Mouse (Mus musculus) neural tube, embryonic 12.5 days (tissue): ENCODE results near the gene Sult2a7. TPM values are rescaled to one million over a fixed set of nuclear protein-coding genes. Genes with fewer than 3 reads are reported as not detected.

Experiments
- ATAC-seq: fragments of 200-750 bp; cut with Nextera tagmentation; 2 replicates; pipeline ENCODE4 v1.8.0; 2017; ENCODE audit warnings: low read depth, mild to moderate bottlenecking, moderate TSS enrichment, moderate library complexity; ENCODE audit not compliant: low FRiP score
- H3K27ac ChIP-seq: fragments of 300-500 bp; sonication (generic); 2 replicates; pipeline ENCODE4 v1.5.1; 2016
- H3K27me3 ChIP-seq: fragments of 300-500 bp; sonication (generic); replicated peaks from 2 replicates; pipeline ENCODE4 v1.6.1; 2016; ENCODE audit warnings: mild to moderate bottlenecking
- H3K36me3 ChIP-seq: fragments of 300-500 bp; sonication (generic); 2 replicates; pipeline ENCODE4 v1.6.1; 2016; ENCODE audit warnings: mild to moderate bottlenecking
- H3K4me1 ChIP-seq: fragments of 300-500 bp; sonication (generic); 2 replicates; pipeline ENCODE4 v1.6.1; 2016
- H3K4me2 ChIP-seq: fragments of 300-500 bp; sonication (generic); replicated peaks from 2 replicates; pipeline ENCODE4 v1.6.1; 2016; ENCODE audit warnings: mild to moderate bottlenecking
- H3K4me3 ChIP-seq: fragments of 300-500 bp; sonication (generic); 2 replicates; pipeline ENCODE4 v1.5.1; 2016
- H3K9ac ChIP-seq: fragments of 300-500 bp; sonication (generic); 2 replicates; pipeline ENCODE4 v1.6.1; 2016; ENCODE audit warnings: mild to moderate bottlenecking
- H3K9me3 ChIP-seq: fragments of 300-500 bp; sonication (generic); 2 replicates; pipeline ENCODE4 v1.6.1; 2016; ENCODE audit warnings: mild to moderate bottlenecking
- WGBS: fragments of 180-500 bp; shearing (Covaris S2); methylation state at CpG from one replicate; pipeline ENCODE4 v1.1.7; 2016; 5-methylcytosine and 5-hydroxymethylcytosine counted together
- polyA plus RNA-seq: library from polyadenylated mRNA; unstranded; fragments of >200 nt; fragmentation: Nextera tagmentation; extraction: Ambion mirVana; gene quantifications from 2 replicates; pipeline ENCODE4 v1.2.1, GENCODE M21; 2016

Gene Sult2a7
- polyA plus RNA-seq: not detected in 2 replicates

DNA sequence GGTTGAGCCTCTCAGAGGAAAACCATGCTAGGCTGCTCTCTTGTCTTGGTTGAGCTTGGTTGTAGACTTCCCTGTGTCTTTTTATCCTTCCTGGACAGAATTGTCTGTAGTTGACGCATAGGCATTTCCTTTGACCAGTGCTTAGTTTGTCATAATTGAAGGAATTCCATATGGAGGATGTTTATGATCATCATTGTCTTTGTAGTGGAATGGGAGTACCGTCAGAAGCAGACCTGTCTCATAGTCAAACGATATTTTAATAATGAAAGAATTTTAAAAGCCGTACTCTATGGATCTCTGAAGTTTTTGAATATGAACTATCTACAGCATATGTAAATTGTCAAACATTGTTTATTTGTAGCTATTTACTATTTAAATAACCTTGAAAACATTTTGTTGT lies at the start of gene Sult2a7:
Gene Sult2a7 (minus strand): TSS at position 101 of the 400 bp plus-strand sequence.
- 88% methylated on average over 4 of the region's 4 CpGs for WGBS

DNA sequence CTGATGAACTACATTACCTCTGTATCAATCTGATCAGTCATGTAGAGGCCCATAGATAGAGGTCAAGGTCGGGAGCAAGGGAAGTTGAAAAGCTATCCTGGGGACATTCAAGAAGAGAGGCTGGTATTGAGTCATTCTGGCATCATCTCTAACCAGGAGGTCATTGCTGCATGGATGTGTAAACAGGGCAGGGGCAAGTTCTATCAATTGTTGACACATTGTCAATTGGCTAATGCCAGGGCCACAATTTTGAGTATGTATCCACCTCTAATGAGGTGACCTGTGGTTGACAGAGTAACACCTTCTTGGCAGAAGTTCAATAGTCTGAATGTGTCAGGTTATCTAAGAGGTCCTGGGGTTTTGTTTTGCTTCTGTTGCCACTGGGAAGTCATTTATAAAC lies 31.2 kb upstream of the Sult2a7 start:
- WGBS: 66% methylated on average over 1 of the region's 1 CpGs
- Histone ChIP-seq H3K9me3 (peaks cover 32% of the 10 kb centered on the region), H3K9ac (no peak overlapping the region), H3K4me2 (no peak overlapping the region), H3K36me3 (no peaks in the 10 kb centered on the region), H3K27me3 (no peaks in the 10 kb centered on the region), H3K27ac (no peak overlapping the region), H3K4me1 (no peaks in the 10 kb centered on the region), H3K4me3 (no peak overlapping the region)
- no peak for ATAC-seq

More for the DNA sequence above, at the start of gene Sult2a7:
- no peaks in the 10 kb centered on the region for H3K4me1 ChIP-seq
- no peak within 1 kb of the TSS for H3K27ac ChIP-seq
- H3K27me3 ChIP-seq: no peaks in the 10 kb centered on the region
- no peak within 1 kb of the TSS for H3K9ac ChIP-seq
- peaks cover 12% of the 10 kb centered on the region; the same call in 1 of the 2 replicates for H3K9me3 ChIP-seq
- H3K4me2 ChIP-seq: no peak within 1 kb of the TSS
- no peak within 1 kb of the TSS for H3K4me3 ChIP-seq
- no peaks in the 10 kb centered on the region for H3K36me3 ChIP-seq
- no peak for ATAC-seq

DNA sequence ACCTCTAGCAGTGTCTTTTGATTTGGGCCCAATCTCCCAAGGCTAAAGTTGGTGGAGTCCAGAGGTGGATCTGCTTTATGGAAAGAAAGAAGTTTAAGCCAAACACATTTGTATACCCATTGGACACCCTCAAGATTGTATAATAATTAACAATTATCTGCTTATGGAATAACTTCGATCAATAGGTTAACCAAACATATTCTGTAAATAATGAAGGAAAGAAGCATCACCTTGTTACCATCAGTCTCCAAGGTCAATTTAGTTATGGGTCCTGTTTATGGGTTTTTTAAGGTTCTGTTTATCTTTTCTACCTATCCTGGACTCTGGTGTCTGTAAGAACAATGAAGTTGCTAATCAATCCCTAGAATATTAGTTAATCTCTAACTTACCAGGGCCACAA lies 28.6 kb upstream of the Sult2a7 start:
- H3K9ac ChIP-seq: no peak overlapping the region
- no peak overlapping the region for H3K27ac ChIP-seq
- peaks cover 43% of the 10 kb centered on the region for H3K9me3 ChIP-seq
- H3K27me3 ChIP-seq: no peaks in the 10 kb centered on the region
- no peak overlapping the region for H3K4me2 ChIP-seq
- H3K4me3 ChIP-seq: no peak overlapping the region
- ATAC-seq: no peak
- no peaks in the 10 kb centered on the region for H3K36me3 ChIP-seq
- no peaks in the 10 kb centered on the region for H3K4me1 ChIP-seq
- WGBS: 90% methylated on average over 1 of the region's 1 CpGs

DNA sequence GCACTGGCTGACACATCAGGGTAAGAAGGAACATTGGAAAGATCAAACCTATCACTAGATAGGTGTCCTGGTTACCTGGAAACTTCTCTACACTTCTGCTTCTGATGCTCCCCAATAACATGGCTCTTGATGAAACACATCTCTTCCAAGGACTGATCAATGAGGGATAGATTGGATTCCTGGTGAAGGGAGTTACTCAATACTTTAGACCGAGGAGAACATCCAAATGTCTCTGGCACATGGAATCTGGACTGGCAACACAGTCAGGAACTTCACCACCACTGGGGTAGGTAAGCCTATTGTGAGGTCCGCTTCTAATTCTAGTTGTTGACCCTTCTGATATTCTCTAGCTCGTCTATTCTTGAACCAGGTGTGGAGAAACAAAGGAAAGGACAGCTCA lies 24.3 kb upstream of the Sult2a7 start:
- no peaks in the 10 kb centered on the region for H3K27me3 ChIP-seq
- H3K9me3 ChIP-seq: peaks cover 43% of the 10 kb centered on the region
- 78% methylated on average over 3 of the region's 3 CpGs for WGBS
- no peak overlapping the region for H3K4me2 ChIP-seq
- no peak overlapping the region for H3K27ac ChIP-seq
- no peak for ATAC-seq
- no peaks in the 10 kb centered on the region for H3K36me3 ChIP-seq
- H3K4me3 ChIP-seq: no peak overlapping the region
- H3K9ac ChIP-seq: no peak overlapping the region
- H3K4me1 ChIP-seq: no peaks in the 10 kb centered on the region

DNA sequence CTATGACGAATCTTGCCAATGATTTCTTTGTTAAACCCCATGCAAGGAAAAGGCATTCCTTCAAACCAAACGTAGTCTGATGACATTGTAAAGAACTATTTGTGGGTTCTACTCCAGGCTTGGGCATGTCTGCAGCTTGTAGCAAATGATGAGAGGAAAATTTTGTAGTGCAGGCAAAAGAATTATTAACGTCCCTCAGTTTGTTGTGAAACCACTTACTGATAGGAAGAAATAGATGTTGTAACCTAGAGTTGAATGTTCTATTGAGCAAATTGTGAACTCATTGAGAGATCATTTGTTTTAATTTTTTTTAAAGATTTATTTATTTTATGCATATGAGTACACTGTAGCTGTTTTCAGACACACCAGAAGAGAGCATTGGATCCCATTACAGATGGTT lies 1.1 kb downstream of the Sult2a7 start:
- Histone ChIP-seq H3K9me3 (peaks cover 12% of the 10 kb centered on the region; the same call in 1 of the 2 replicates), H3K27ac (no peak overlapping the region), H3K4me1 (no peaks in the 10 kb centered on the region), H3K9ac (no peak overlapping the region), H3K27me3 (no peaks in the 10 kb centered on the region), H3K4me3 (no peak overlapping the region), H3K36me3 (no peaks in the 10 kb centered on the region), H3K4me2 (no peak overlapping the region)
- ATAC-seq: no peak
- 75% methylated on average over 3 of the region's 3 CpGs for WGBS

DNA sequence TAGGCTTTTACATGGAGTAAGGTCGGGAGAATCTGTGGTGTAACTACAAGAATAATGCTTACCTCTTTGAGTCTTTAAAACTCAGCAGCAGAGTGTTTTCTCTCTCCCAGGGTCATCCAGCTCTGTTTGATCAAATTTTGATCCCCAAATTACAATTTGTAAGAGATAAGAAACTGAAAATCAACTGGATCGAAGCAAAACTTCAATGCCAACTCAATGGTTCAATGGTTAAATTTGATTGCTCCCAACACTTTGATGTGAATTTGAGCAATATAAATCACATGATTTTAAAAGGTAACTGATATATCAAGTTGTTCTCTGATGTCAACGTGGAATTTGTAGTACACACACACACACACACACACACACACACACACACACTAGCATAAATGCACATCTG lies 47.5 kb downstream of the Sult2a7 start, which contains the start of gene Sult2a8:
Gene Sult2a8 (minus strand): TSS at position 236 of the 400 bp plus-strand sequence.
- H3K4me1 ChIP-seq: no peaks in the 10 kb centered on the region
- no peak within 1 kb of the TSS for H3K4me3 ChIP-seq
- no peaks in the 10 kb centered on the region for H3K36me3 ChIP-seq
- WGBS: 64% methylated on average over 3 of the region's 3 CpGs
- peaks cover 30% of the 10 kb centered on the region; the same call in 1 of the 2 replicates for H3K9me3 ChIP-seq
- ATAC-seq: no peak
- H3K27me3 ChIP-seq: no peaks in the 10 kb centered on the region
- no peak within 1 kb of the TSS for H3K4me2 ChIP-seq
- H3K9ac ChIP-seq: no peak within 1 kb of the TSS
- no peak within 1 kb of the TSS for H3K27ac ChIP-seq

DNA sequence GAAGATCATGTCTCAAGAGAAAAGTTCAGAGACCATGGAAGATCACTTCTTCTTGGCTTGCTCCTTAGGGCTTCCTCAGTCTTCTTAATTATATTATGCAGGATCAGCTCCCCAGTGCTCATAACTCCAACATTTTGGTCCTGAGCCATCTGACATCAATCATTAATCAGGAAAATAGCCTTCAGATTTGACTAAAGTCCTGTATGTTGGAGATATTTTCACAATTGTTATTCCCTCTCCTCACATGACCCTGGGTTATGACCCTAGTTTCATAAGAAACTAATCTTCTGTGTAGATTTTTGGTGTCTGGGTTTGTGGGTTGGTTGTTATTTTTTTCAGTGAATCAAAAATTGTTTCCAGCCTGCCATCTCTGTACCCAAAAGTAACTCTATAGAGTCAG lies 54.4 kb downstream of the Sult2a7 start:
- Histone ChIP-seq H3K4me1 (no peaks in the 10 kb centered on the region), H3K27me3 (no peaks in the 10 kb centered on the region), H3K9ac (no peak overlapping the region), H3K9me3 (peaks cover 17% of the 10 kb centered on the region; the same call in 1 of the 2 replicates), H3K4me3 (no peak overlapping the region), H3K4me2 (no peak overlapping the region), H3K36me3 (no peaks in the 10 kb centered on the region), H3K27ac (no peak overlapping the region)
- no peak for ATAC-seq

DNA sequence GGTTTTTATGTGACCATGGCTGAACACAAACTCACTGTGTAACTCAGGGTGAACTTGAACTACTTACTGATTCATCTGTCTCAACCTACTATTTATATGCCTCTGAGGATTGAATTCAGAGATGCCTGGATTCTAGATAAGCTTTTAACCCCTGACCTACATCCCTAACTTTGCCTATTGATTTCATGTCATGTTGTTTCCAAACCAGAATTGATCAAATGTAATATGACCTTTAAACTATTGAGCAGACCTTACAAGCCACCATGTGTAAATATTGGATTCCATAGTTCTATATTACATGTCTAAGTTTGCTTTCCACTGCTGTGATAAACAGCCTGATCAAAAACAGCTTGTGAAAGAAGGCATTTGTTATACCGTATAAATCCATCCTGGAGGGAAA lies 55.5 kb downstream of the Sult2a7 start:
- H3K4me1 ChIP-seq: no peaks in the 10 kb centered on the region
- no peak for ATAC-seq
- no peaks in the 10 kb centered on the region for H3K36me3 ChIP-seq
- no peak overlapping the region for H3K9ac ChIP-seq
- H3K4me3 ChIP-seq: no peak overlapping the region
- no peak overlapping the region for H3K4me2 ChIP-seq
- H3K27ac ChIP-seq: no peak overlapping the region
- 82% methylated on average over 1 of the region's 1 CpGs for WGBS
- H3K27me3 ChIP-seq: no peaks in the 10 kb centered on the region
- H3K9me3 ChIP-seq: peaks cover 16% of the 10 kb centered on the region; the same call in 1 of the 2 replicates

DNA sequence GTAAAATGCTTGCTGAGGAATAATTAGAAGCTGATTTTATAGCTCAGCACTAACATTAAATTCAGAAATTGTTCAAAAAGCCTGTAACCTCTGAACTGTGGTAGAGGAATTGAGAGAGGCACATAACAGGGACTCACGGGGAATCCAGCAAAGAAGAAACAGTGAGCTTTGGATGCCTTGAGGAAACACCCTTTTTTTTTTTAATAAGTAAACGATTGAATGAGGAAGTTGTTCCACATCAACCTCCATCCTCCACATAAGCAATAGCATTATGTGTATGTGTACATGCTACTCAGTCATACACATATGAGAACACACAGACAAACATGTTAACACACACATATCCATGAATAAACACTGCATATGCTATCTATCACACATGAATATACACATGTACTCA lies 56.0 kb downstream of the Sult2a7 start:
- WGBS: 82% methylated on average over 2 of the region's 2 CpGs
- no peaks in the 10 kb centered on the region for H3K4me1 ChIP-seq
- peaks cover 15% of the 10 kb centered on the region; the same call in 1 of the 2 replicates for H3K9me3 ChIP-seq
- no peaks in the 10 kb centered on the region for H3K36me3 ChIP-seq
- no peaks in the 10 kb centered on the region for H3K27me3 ChIP-seq
- ATAC-seq: no peak
- no peak overlapping the region for H3K27ac ChIP-seq
- H3K4me2 ChIP-seq: no peak overlapping the region
- H3K9ac ChIP-seq: no peak overlapping the region
- no peak overlapping the region for H3K4me3 ChIP-seq

Other genes with a start within 250 kb of the Sult2a7 start
- not detected in 2 replicates for gene Sult2a6, start 239.4 kb downstream of the Sult2a7 start, polyA plus RNA-seq
- gene Obox8, start 160.7 kb downstream of the Sult2a7 start, polyA plus RNA-seq: not detected in 2 replicates
- not detected in 2 replicates for gene Sult2a8, start 47.5 kb downstream of the Sult2a7 start, polyA plus RNA-seq
- gene Vmn1r90, start 69.3 kb upstream of the Sult2a7 start, polyA plus RNA-seq: 0.23 and 0.50 TPM in 2 replicates
- not detected in 2 replicates for gene Obox7, start 165.3 kb upstream of the Sult2a7 start, polyA plus RNA-seq